Mouse (Mus musculus) right cerebral cortex, postnatal 4 days (tissue): ENCODE measurements at regions not wholly inside any gene's neighbourhood (a gene's known extent, or its start where the extent isn't known, plus 50 kb on each side); places are given as distances from the start of the nearest gene placed in this dataset.
"Not testable (repeated sequence)": the region's sequence is repeated elsewhere in the genome, so short reads cannot be mapped to it uniquely, and the experiment has no call there.

Experiments
- DNase-seq: peaks from one replicate; pipeline ENCODE4 v3.0.0-alpha.2; 2022

GRCm38 (mm10) chr2:53632816-53633474, 441.4 kb downstream of the Arl6ip6 start:
- DNase-seq, result not testable (repeated sequence)

GRCm38 (mm10) chr2:53668599-53669372, 416.6 kb downstream of the Rprm start:
- DNase-seq, result no peak

GRCm38 (mm10) chr2:53680350-53681011, 404.9 kb downstream of the Rprm start:
- no peak for DNase-seq

- no peak for DNase-seq
Measured at GRCm38 (mm10) chr2:53682599-53682998, 402.8 kb downstream of the Rprm start.

- DNase-seq, result no peak
Measured at GRCm38 (mm10) chr2:53687281-53687680, 398.1 kb downstream of the Rprm start.

GRCm38 (mm10) chr2:53689223-53689880, 396.0 kb downstream of the Rprm start:
- DNase-seq, result no peak

GRCm38 (mm10) chr2:53691580-53692118, 393.7 kb downstream of the Rprm start:
- no peak for DNase-seq

GRCm38 (mm10) chr2:53711213-53711612, 374.1 kb downstream of the Rprm start:
- peak; percentile 30 for DNase-seq

- no peak for DNase-seq
Measured at GRCm38 (mm10) chr2:53713106-53713640, 372.2 kb downstream of the Rprm start.

- no peak for DNase-seq
Measured at GRCm38 (mm10) chr2:53715017-53715416, 370.3 kb downstream of the Rprm start.

GRCm38 (mm10) chr2:53723231-53723630, 362.1 kb downstream of the Rprm start:
- DNase-seq, result no peak

GRCm38 (mm10) chr2:53728693-53729092, 356.7 kb downstream of the Rprm start:
- no peak for DNase-seq

- DNase-seq, result no peak
Measured at GRCm38 (mm10) chr2:53730451-53730850, 354.9 kb downstream of the Rprm start.

- no peak for DNase-seq
Measured at GRCm38 (mm10) chr2:53763486-53763885, 321.9 kb downstream of the Rprm start.

GRCm38 (mm10) chr2:53782035-53782434, 303.3 kb downstream of the Rprm start:
- not testable (repeated sequence) for DNase-seq

GRCm38 (mm10) chr2:53788599-53788998, 296.8 kb downstream of the Rprm start:
- DNase-seq, result not testable (repeated sequence)

GRCm38 (mm10) chr2:53796605-53797004, 288.7 kb downstream of the Rprm start:
- no peak for DNase-seq

GRCm38 (mm10) chr2:53803666-53804065, 281.7 kb downstream of the Rprm start:
- DNase-seq, result no peak

- no peak for DNase-seq
Measured at GRCm38 (mm10) chr2:53850815-53851528, 234.4 kb downstream of the Rprm start.
